Mouse (Mus musculus) heart, postnatal 14 days (tissue): ENCODE results near the gene Bmp8a. TPM values are rescaled to one million over a fixed set of nuclear protein-coding genes. Genes with fewer than 3 reads are reported as not detected.
"Not testable (repeated sequence)": the region's sequence is repeated elsewhere in the genome, so short reads cannot be mapped to it uniquely, and the experiment has no call there.

Experiments used
- DNase-seq, 2 experiments: peaks; one replicate each; pipeline ENCODE4 v3.0.0; 2021 to 2022
- intact Hi-C: fragments of 180-260 bp; cut with DNase I; formaldehyde crosslinking; loops from one replicate; pipeline ENCODE4 v1.15.1; 2025
- long read RNA-seq, 2 experiments: library from polyadenylated mRNA; stranded (forward); transcript quantifications; one replicate each; pipeline ENCODE4 v2.0.0; 2021
- total RNA-seq, 2 experiments: library from RNA; stranded (reverse); gene quantifications; 2 replicates each; pipeline ENCODE4 v1.2.3; 2021

Gene Bmp8a
- under 1 TPM; 0.10 to 0.12 TPM for total RNA-seq
- long read RNA-seq, experiment 1: 0 reads
- long read RNA-seq, experiment 2: 0 reads

- peak; percentile 74 to 75 for DNase-seq
- intact Hi-C loops: loop anchor here (5.0 kb wide), 1 partner anchor 36 kb away; no protein-coding TSS in a partner anchor
Observed at GRCm38 (mm10) chr4:123342642-123343470, at the start of gene Bmp8a. Bmp8a (minus strand) TSS chr4:123343252.

DNA sequence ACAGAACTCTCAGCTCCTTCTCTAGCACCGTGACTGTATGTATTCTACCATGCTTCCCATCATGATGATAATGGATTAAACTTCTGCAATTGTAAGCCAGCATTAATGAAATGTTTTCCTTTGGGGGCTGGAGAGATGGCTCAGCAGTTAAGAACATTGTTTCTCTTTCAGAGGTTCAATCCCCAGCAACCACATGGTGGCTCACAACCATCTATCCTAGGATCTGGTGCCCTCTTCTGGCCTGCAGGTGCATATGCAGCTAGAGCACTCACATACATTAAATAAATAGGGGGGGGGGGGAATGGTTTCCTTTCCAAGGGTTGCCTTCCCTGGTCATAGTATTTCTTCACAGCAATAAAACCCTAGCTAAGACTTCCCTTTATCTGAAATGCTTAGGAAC is 49.1 kb upstream of the Bmp8a start:
- DNase-seq: no peak
- intact Hi-C loops: loop anchor here (5.0 kb wide), 1 partner anchor 40 kb away; no protein-coding TSS in a partner anchor

- intact Hi-C loops: no loop called here
- no peak for DNase-seq
Observed at GRCm38 (mm10) chr4:123385028-123385427, 42.0 kb upstream of the Bmp8a start.

- DNase-seq: no peak
- intact Hi-C loops: loop anchor here (5.0 kb wide), 1 partner anchor 109 kb away; no protein-coding TSS in a partner anchor
Observed at GRCm38 (mm10) chr4:123383173-123383572, 40.1 kb upstream of the Bmp8a start.

DNA sequence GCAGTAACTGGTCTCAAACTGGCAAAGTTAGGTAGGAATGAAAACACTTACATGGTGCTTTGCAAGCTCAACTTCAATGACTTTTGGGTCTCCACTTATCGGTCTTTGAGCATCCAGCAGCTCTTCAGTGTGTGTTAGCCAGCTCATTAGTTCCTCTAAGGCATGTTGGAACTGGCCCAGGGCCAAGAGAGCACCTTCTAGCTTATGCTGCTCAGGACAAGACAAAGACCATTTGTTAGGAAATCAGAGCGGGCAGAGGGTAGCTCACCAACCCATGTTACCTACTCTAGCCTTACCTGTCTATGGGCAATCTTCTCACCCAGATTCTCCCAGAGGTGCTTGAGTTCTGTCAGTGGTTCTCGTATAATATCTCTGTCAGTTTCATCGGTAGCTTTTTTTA is 39.0 kb upstream of the Bmp8a start:
- DNase-seq: no peak
- intact Hi-C loops: loop anchor here (5.0 kb wide), 1 partner anchor 110 kb away; no protein-coding TSS in a partner anchor

DNA sequence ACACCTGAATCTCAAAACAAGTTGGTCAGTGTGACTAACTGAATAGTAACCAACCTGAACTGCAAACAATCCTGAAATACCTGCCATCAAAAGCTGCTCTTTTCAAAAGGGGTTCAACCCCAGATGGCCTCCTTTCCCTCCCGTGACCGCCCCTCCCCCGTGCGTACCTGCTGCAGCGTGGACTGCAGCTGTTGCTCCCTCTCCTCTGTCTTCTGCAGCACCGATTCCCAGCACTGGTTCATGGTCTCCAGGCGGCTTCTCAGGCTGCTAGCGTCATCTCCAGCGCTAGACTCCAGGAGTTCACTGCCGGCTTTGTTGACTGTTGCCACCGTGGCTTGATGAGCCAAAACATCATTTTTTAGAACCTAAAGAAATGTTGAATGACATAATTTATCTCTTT is 38.5 kb upstream of the Bmp8a start:
- intact Hi-C loops: loop anchor here (5.0 kb wide), 1 partner anchor 111 kb away; no protein-coding TSS in a partner anchor
- DNase-seq: no peak

DNA sequence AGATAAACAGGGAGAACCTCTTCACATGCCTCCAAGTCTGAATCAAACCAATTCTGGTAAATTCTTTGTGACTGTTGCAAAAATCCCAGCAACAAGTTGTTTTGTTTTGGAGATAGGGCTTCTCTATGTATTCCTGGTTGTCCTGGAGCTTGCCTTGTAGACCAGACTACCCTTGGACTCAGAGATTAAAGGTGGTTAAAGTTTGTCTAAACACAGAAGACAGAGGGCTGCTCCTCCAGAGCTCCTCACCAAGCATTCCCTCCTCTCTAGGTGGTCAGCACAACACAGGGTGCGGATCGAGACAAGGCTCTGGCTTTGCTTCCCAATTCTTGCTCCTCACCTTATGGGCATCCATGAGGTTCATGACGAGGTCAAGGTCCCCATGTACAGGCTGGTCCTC is 33.0 kb upstream of the Bmp8a start:
- intact Hi-C loops: no loop called here
- no peak for DNase-seq

DNA sequence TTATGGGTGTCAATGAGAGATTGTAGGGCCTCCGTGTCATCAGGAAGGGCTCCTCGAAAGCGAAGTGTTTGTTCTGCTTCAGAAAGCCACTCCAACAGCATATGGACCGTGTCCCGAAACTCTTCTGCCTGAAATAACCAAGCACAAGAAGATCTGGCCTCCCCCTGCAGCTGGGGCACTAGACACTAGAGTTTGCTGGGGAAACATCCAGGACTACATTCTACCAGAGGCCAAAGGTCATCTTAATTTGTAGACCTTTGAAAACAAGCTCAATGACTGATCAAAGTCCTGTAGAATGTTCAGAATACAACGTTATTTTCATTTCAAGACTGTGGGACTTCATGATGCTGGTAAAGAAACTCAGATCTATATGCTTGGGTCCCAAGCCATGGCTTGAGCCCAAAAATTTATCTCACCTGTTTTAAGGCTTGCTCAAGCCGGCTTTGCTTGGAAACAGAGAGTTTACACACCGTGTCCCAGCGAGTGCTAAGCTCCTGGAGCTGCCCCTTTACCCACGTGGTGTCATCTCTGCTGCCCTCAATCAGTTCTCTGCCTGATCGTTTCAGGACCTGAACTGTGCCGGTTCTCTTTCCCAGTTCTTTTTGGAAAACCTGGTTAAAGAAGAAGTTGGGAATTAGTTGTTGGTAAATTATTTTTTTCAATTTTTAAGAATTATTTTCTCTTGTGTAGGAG is 31.4 kb upstream of the Bmp8a start:
- intact Hi-C loops: no loop called here

GRCm38 (mm10) chr4:123363555-123363954 is 20.5 kb upstream of the Bmp8a start:
- intact Hi-C loops: no loop called here
- no peak for DNase-seq

More for the DNA sequence above, 31.4 kb upstream of the Bmp8a start:
- no peak for DNase-seq

GRCm38 (mm10) chr4:123360771-123361170 is 17.7 kb upstream of the Bmp8a start:
- intact Hi-C loops: no loop called here
- no peak for DNase-seq

DNA sequence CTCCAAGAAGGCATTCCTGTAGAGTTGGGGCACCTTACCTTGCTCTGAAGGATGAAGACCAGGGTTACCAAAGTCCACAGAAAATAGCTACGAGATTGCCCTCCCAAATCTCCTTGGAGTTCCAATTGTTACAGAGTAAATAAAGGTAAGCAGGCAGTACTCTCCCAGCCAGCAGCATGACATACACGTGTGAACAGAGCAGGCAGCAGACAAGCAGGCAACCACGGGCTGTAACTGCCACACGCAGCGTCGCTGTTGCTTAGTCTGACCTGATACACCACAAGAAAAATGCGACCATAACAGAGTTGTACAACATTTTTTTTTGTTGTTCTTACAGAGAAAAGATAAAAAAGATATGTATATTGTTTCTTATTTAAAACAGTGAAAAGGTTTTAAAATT is 15.6 kb upstream of the Bmp8a start:
- intact Hi-C loops: no loop called here

DNA sequence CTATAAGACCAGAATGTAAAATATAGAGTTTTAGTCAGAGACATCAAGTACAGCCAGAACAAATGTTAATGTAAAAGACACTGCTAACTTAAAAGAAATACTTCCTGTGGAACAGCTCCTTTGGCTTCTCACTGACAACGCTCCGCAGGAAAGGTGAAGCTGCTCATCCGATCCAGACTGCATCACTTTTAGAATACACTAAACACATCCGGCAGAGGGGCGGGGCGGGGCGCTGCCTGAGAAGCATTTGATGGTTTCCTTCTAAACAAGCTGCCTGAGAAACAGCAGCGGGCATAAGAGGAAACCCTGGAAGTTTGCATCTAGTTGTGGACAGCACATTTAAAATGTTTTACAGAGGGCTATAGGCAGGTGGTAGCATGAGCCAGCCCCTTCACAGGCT is 12.9 kb upstream of the Bmp8a start:
- DNase-seq: no peak
- intact Hi-C loops: no loop called here

More for the DNA sequence above, 15.6 kb upstream of the Bmp8a start:
- DNase-seq: no peak

DNA sequence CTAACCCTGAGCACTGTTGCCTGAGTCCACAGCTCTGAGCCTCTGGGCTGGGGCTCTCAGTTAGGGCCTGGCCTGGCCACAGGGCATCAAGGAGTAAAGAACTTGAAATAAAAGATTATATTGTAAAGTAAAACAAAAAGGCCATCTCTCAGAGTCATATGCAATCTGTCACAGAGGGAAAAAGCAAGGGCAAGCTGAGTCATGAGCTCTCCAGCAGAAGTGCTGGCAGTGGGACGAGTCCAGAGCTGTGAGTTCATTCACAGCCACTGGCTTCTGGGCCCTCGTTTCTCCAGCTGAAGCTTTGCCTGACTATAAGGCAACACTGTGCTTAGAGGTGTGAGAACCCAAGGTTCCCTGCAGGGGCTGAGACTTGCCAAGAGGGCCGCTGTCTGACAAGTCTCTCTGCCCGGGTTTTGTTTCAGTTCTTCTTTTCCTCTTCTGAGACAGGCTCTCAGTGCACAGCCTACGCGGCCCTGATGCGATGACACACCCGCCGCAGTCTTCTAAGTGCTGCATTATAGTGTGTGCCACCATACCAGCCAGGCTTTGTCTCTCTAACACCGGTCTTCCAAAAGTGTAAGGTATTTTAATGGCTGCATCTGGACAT is 10.3 kb upstream of the Bmp8a start:
- intact Hi-C loops: no loop called here
- DNase-seq: no peak

DNA sequence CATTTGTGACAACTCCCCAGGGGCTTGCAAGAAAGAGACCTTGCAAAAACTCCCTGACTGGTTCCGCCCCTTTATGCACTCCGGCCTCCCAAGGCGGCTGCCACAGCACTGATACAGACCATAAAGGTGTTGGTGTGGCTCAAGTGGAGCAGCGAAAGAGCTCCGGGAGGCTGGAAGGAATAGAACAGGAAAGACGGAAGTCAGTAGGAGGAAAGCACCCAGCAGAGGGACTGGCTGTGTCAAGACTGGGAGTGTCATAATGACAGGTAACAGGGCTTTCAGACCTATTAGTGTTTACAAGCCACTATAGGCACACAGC is 378 bp upstream of the Bmp8a start:
- no peak for DNase-seq
- intact Hi-C loops: loop anchor here (5.0 kb wide), 1 partner anchor 36 kb away; no protein-coding TSS in a partner anchor

- intact Hi-C loops: loop anchor here (5.0 kb wide), 1 partner anchor 35 kb away; no protein-coding TSS in a partner anchor
- no peak for DNase-seq
Observed at GRCm38 (mm10) chr4:123342091-123342641, 886 bp downstream of the Bmp8a start.

DNA sequence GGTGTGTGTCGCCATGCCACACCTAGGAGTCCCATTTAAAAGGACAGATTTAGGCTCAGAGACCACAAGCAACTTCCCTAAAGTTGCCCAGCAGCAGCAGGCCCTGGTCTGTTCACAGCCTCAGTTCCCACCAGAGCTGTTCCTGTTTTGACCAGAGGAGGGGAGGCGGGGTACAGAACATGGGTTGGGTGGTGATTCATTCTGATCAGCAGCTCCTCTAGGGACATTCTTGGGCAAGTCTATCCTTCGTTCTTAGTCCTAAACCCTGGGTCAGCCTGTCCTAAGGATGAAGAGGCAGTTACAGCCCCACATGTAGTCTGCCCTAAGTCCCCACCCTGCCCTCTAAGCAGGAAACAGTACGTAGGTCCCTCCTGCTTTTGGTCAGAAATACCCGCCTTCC is 2.8 kb downstream of the Bmp8a start:
- intact Hi-C loops: loop anchor here (5.0 kb wide), 1 partner anchor 33 kb away; no protein-coding TSS in a partner anchor
- no peak for DNase-seq

DNA sequence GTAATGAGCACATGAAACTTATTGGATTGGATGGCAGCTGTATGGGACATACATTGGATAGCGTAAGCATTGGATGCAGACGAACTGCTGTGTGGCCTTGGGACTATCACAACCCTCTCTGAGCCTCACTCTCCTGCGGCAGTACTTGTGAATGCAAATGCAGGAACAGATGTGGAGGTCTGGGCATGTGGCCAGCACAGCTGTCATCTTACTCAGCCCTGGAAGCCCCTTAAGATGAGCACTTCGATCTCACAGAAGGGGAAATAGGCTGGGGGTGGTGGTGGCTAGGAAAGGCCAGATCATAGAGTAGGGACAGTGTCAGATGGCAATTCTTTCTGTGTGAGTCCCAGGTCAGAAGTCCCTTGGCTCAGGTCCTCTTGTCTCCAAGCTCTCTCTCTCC is 5.4 kb downstream of the Bmp8a start:
- no peak for DNase-seq
- intact Hi-C loops: no loop called here

GRCm38 (mm10) chr4:123335796-123336585 is 7.1 kb downstream of the Bmp8a start:
- no peak for DNase-seq
- intact Hi-C loops: no loop called here

GRCm38 (mm10) chr4:123335244-123335643 is 7.8 kb downstream of the Bmp8a start:
- intact Hi-C loops, DNase-seq: not testable (repeated sequence)

GRCm38 (mm10) chr4:123334177-123334576 is 8.9 kb downstream of the Bmp8a start:
- intact Hi-C loops: no loop called here
- DNase-seq: no peak
